Mouse (Mus musculus): ENCODE measurements around the gene Myh14.

DNA sequence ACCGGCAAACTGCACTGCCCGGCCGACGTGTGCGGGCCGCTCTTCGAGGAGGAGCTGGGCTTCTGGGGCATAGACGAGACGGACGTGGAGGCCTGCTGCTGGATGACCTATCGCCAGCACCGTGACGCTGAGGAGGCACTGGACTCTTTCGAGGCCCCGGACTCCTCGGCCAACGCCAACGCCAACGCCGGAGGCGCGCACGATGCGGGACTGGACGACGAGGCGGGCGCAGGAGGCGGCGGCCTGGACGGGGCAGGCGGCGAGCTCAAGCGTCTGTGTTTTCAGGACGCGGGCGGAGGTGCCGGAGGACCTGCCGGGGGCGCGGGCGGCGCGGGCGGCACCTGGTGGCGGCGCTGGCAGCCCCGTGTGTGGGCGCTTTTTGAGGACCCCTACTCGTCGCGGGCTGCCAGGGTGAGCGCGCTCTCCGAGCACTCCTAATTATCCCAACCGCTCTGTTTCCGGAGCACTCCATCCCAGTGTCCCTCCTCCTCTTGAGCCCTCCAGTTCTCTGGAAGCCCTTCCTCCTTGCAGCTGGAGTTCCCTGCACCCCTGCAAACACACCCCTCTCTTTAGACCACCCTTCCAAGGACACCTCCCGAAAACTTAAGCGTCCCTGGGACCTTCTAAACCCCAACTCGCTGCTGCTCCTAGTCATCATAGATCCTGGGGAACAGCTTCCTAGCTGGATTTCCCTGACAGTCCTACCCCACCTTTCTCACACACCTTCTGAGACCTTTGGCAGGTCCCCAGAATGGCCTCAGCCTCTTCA lies 79.1 kb downstream of the Myh14 start:
- TF ChIP-seq ZNF384 (IDR thresholded peaks at IDR 0.05; ENCODE audit: low read depth, low read length), result no peak
- TF ChIP-seq HCFC1 (IDR thresholded peaks at IDR 0.05; ENCODE audit: borderline replicate concordance, insufficient read depth, low read length), result no peak
